In genomic region chr5:64847305-64847704, GRCm38 (mm10) we compare ENCODE assay signal across 1 mouse cellular context.
TF ChIP-seq lines count a peak whose summit lies in the region.

No protein-coding gene starts in this region.

TF ChIP-seq in MEL, 35 proteins besides CTCF, POLR2A, EP300 and RAD21 (continued from another document):
- TF ChIP-seq MAFK (IDR thresholded peaks at IDR 0.05; ENCODE audit: borderline replicate concordance, low read depth, low read length) (no peak), ELF1 (IDR thresholded peaks at IDR 0.05; ENCODE audit: low read depth, low read length) (no peak), MYB (IDR thresholded peaks at IDR 0.05; ENCODE audit: low read depth, low read length) (no peak), POLR2AphosphoS2 (IDR thresholded peaks at IDR 0.05; ENCODE audit: low read length) (no peak), MEF2A (IDR thresholded peaks at IDR 0.05; ENCODE audit: extremely low read depth, insufficient replicate concordance, low read depth, low read length, poor library complexity, severe bottlenecking) (no peak), CHD1 (IDR thresholded peaks at IDR 0.05; ENCODE audit: low read depth, low read length) (no peak), JUND (IDR thresholded peaks at IDR 0.05; ENCODE audit: low read depth, low read length) (no peak), E2F4 (IDR thresholded peaks at IDR 0.05; ENCODE audit: borderline replicate concordance, low read depth, low read length) (no peak)
